Mouse (Mus musculus): ENCODE measurements around the gene Fbxl17.

Gene Fbxl17

GRCm38 (mm10) chr17:63095017-63095416 is 404.8 kb downstream of the Fbxl17 start:
- DNase-seq (ENCODE audit: low spot score): no peak

GRCm38 (mm10) chr17:63093184-63093583 is 406.6 kb downstream of the Fbxl17 start:
- no peak for DNase-seq (ENCODE audit: low spot score)

GRCm38 (mm10) chr17:63092774-63093173 is 407.0 kb downstream of the Fbxl17 start:
- no peak for DNase-seq (ENCODE audit: low spot score)

GRCm38 (mm10) chr17:63090112-63090511 is 409.7 kb downstream of the Fbxl17 start:
- DNase-seq (ENCODE audit: low spot score): no peak

GRCm38 (mm10) chr17:63087265-63087664 is 412.6 kb downstream of the Fbxl17 start:
- DNase-seq (ENCODE audit: low spot score): no peak

GRCm38 (mm10) chr17:63086526-63086925 is 413.3 kb downstream of the Fbxl17 start:
- DNase-seq (ENCODE audit: low spot score): no peak

- DNase-seq (ENCODE audit: low spot score): no peak
Observed at GRCm38 (mm10) chr17:63085227-63085626, 414.6 kb downstream of the Fbxl17 start.

- no peak for DNase-seq (ENCODE audit: low spot score)
Observed at GRCm38 (mm10) chr17:63079087-63079486, 420.7 kb downstream of the Fbxl17 start.

- DNase-seq (ENCODE audit: low spot score): no peak
Observed at GRCm38 (mm10) chr17:63077509-63077908, 422.3 kb downstream of the Fbxl17 start.

GRCm38 (mm10) chr17:63076661-63077060 is 423.2 kb downstream of the Fbxl17 start:
- no peak for DNase-seq (ENCODE audit: low spot score)

- DNase-seq (ENCODE audit: low spot score): no peak
Observed at GRCm38 (mm10) chr17:63076037-63076426, 423.8 kb downstream of the Fbxl17 start.

- DNase-seq (ENCODE audit: low spot score): no peak
Observed at GRCm38 (mm10) chr17:63075091-63076036, 424.5 kb downstream of the Fbxl17 start.

- DNase-seq (ENCODE audit: low spot score): no peak
Observed at GRCm38 (mm10) chr17:63073342-63073741, 426.5 kb downstream of the Fbxl17 start.

- DNase-seq (ENCODE audit: low spot score): no peak
Observed at GRCm38 (mm10) chr17:63071134-63071923, 428.5 kb downstream of the Fbxl17 start.

- DNase-seq (ENCODE audit: low spot score): no peak
Observed at GRCm38 (mm10) chr17:63070161-63070761, 429.6 kb downstream of the Fbxl17 start.

- DNase-seq (ENCODE audit: low spot score): no peak
Observed at GRCm38 (mm10) chr17:63062785-63063184, 437.0 kb downstream of the Fbxl17 start.

- DNase-seq (ENCODE audit: low spot score): no peak
Observed at GRCm38 (mm10) chr17:63061786-63062185, 438.0 kb downstream of the Fbxl17 start.

GRCm38 (mm10) chr17:63060814-63061213 is 439.0 kb downstream of the Fbxl17 start:
- DNase-seq (ENCODE audit: low spot score): no peak

GRCm38 (mm10) chr17:63057740-63058388 is 442.0 kb downstream of the Fbxl17 start:
- no peak for DNase-seq (ENCODE audit: low spot score)

GRCm38 (mm10) chr17:63056976-63057375 is 442.8 kb downstream of the Fbxl17 start:
- no peak for DNase-seq (ENCODE audit: low spot score)

- DNase-seq (ENCODE audit: low spot score): no peak
Observed at GRCm38 (mm10) chr17:63053311-63053710, 446.5 kb downstream of the Fbxl17 start.

GRCm38 (mm10) chr17:63046401-63046800 is 453.4 kb downstream of the Fbxl17 start:
- no peak for DNase-seq (ENCODE audit: low spot score)
